Mouse (Mus musculus) intestine, embryonic 16.5 days (tissue): ENCODE measurements around the gene Prdm10. TPM values are rescaled to one million over a fixed set of nuclear protein-coding genes. Genes with fewer than 3 reads are reported as not detected.

ENCODE experiments used
- ATAC-seq: fragments of 200-750 bp; cut with Nextera tagmentation; 2 replicates; pipeline ENCODE4 v1.8.0; 2017; ENCODE audit warnings: moderate TSS enrichment, moderate library complexity
- H3K27ac ChIP-seq: fragments of 300-500 bp; sonication (generic); 2 replicates; pipeline ENCODE4 v1.5.1; 2014; ENCODE audit warnings: mild to moderate bottlenecking, low read length
- H3K27me3 ChIP-seq: fragments of 300-500 bp; sonication (generic); replicated peaks from 2 replicates; pipeline ENCODE4 v1.6.1; 2014; ENCODE audit warnings: low read length, control low read depth, mixed read lengths; ENCODE audit not compliant: control insufficient read depth, insufficient read depth
- H3K36me3 ChIP-seq: fragments of 300-500 bp; sonication (generic); 2 replicates; pipeline ENCODE4 v1.6.1; 2014; ENCODE audit warnings: low read length, control low read depth; ENCODE audit not compliant: control insufficient read depth, insufficient read depth
- H3K4me1 ChIP-seq: fragments of 300-500 bp; sonication (generic); 2 replicates; pipeline ENCODE4 v1.6.1; 2014; ENCODE audit warnings: low read length, control low read depth, mixed read lengths; ENCODE audit not compliant: control insufficient read depth, insufficient read depth
- H3K4me2 ChIP-seq: fragments of 300-500 bp; sonication (generic); 2 replicates; pipeline ENCODE4 v1.6.1; 2014; ENCODE audit warnings: low read depth, low read length, control low read depth
- H3K4me3 ChIP-seq: fragments of 300-500 bp; sonication (generic); 2 replicates; pipeline ENCODE4 v1.5.1; 2014; ENCODE audit warnings: mild to moderate bottlenecking, low read length
- H3K9ac ChIP-seq: fragments of 300-500 bp; sonication (generic); 2 replicates; pipeline ENCODE4 v1.6.1; 2014; ENCODE audit warnings: low read depth, low read length
- H3K9me3 ChIP-seq: fragments of 300-500 bp; sonication (generic); 2 replicates; pipeline ENCODE4 v1.6.1; 2016; ENCODE audit warnings: low read length, control low read depth; ENCODE audit not compliant: control insufficient read depth
- WGBS: fragments of 180-500 bp; shearing (Covaris S2); extraction: QIAGEN DNeasy Blood & Tissue Kit; methylation state at CpG from one replicate; pipeline ENCODE4 v1.1.7; 2014; 5-methylcytosine and 5-hydroxymethylcytosine counted together
- polyA plus RNA-seq: library from polyadenylated mRNA; unstranded; fragments of >200 nt; fragmentation: Nextera tagmentation; extraction: Ambion mirVana; gene quantifications from 2 replicates; pipeline ENCODE4 v1.2.1, GENCODE M21; 2015

Gene Prdm10
- 3.5 and 4.2 TPM in 2 replicates for polyA plus RNA-seq

GRCm38 (mm10) chr9:31280366-31281010 lies at the start of gene Prdm10:
Gene Prdm10, plus strand, starts transcription at chr9:31280538.
- Histone ChIP-seq H3K36me3 (no peaks in the 10 kb centered on the region), H3K4me3 (peak within 1 kb of the TSS; percentile 77), H3K9me3 (no peaks in the 10 kb centered on the region), H3K4me1 (peaks cover 12% of the 10 kb centered on the region), H3K9ac (peak within 1 kb of the TSS; percentile 99), H3K4me2 (peak within 1 kb of the TSS; percentile 78), H3K27me3 (no peaks in the 10 kb centered on the region), H3K27ac (peak within 1 kb of the TSS; percentile 99)
- under 1% methylated on average over 45 of the region's 45 CpGs for WGBS
- peak; percentile 94 for ATAC-seq

- no peak overlapping the region for H3K4me2 ChIP-seq
- 28% methylated on average over 4 of the region's 4 CpGs for whole genome bisulfite sequencing
- H3K27ac ChIP-seq = no peak overlapping the region
- ATAC-seq = no peak
- H3K4me1 ChIP-seq = peaks cover 12% of the 10 kb centered on the region
- H3K36me3 ChIP-seq = no peaks in the 10 kb centered on the region
- no peak overlapping the region for H3K4me3 ChIP-seq
- H3K9ac ChIP-seq = no peak overlapping the region
- H3K9me3 ChIP-seq = no peaks in the 10 kb centered on the region
- H3K27me3 ChIP-seq = no peaks in the 10 kb centered on the region
These were observed 45.3 kb upstream of the Prdm10 start for GRCm38 (mm10) chr9:31235030-31235429.

GRCm38 (mm10) chr9:31235489-31235888 lies 44.8 kb upstream of the Prdm10 start:
- WGBS = 70% methylated on average over 9 of the region's 9 CpGs
- H3K4me2 ChIP-seq = no peak overlapping the region
- H3K27me3 ChIP-seq = no peaks in the 10 kb centered on the region
- H3K27ac ChIP-seq = no peak overlapping the region
- peaks cover 12% of the 10 kb centered on the region for H3K4me1 ChIP-seq
- H3K36me3 ChIP-seq = no peaks in the 10 kb centered on the region
- no peaks in the 10 kb centered on the region for H3K9me3 ChIP-seq
- ATAC-seq = no peak
- H3K9ac ChIP-seq = no peak overlapping the region
- no peak overlapping the region for H3K4me3 ChIP-seq

- no peak for ATAC-seq
- H3K27me3 ChIP-seq = no peaks in the 10 kb centered on the region
- no peaks in the 10 kb centered on the region for H3K36me3 ChIP-seq
- H3K4me1 ChIP-seq = peaks cover 12% of the 10 kb centered on the region
- H3K4me3 ChIP-seq = no peak overlapping the region
- no peak overlapping the region for H3K9ac ChIP-seq
- H3K4me2 ChIP-seq = no peak overlapping the region
- no peaks in the 10 kb centered on the region for H3K9me3 ChIP-seq
- 56% methylated on average over 5 of the region's 5 CpGs for WGBS
- no peak overlapping the region for H3K27ac ChIP-seq
These were observed 44.3 kb upstream of the Prdm10 start for GRCm38 (mm10) chr9:31236079-31236478.

GRCm38 (mm10) chr9:31238526-31238925 lies 41.8 kb upstream of the Prdm10 start:
- no peak overlapping the region for H3K27ac ChIP-seq
- no peaks in the 10 kb centered on the region for H3K9me3 ChIP-seq
- no peak overlapping the region for H3K4me2 ChIP-seq
- H3K9ac ChIP-seq = no peak overlapping the region
- no peak for ATAC-seq
- 63% methylated on average over 2 of the region's 2 CpGs for WGBS
- H3K27me3 ChIP-seq = no peaks in the 10 kb centered on the region
- no peak overlapping the region for H3K4me3 ChIP-seq
- peaks cover 6% of the 10 kb centered on the region; the same call in 1 of the 2 replicates for H3K4me1 ChIP-seq
- H3K36me3 ChIP-seq = no peaks in the 10 kb centered on the region

GRCm38 (mm10) chr9:31239551-31239950 lies 40.8 kb upstream of the Prdm10 start:
- Histone ChIP-seq H3K4me2 (no peak overlapping the region), H3K36me3 (no peaks in the 10 kb centered on the region), H3K4me1 (peaks cover 6% of the 10 kb centered on the region; the same call in 1 of the 2 replicates), H3K9me3 (no peaks in the 10 kb centered on the region), H3K4me3 (no peak overlapping the region), H3K27ac (no peak overlapping the region), H3K27me3 (no peaks in the 10 kb centered on the region), H3K9ac (no peak overlapping the region)
- 89% methylated on average over 2 of the region's 2 CpGs for WGBS
- no peak for ATAC-seq

GRCm38 (mm10) chr9:31240522-31241207 lies 39.7 kb upstream of the Prdm10 start:
- Histone ChIP-seq H3K27ac (no peak overlapping the region), H3K4me1 (0 out of 2 replicates have a peak, but pooled peaks cover under 1% of the 10 kb centered on the region), H3K4me2 (no peak overlapping the region), H3K4me3 (no peak overlapping the region), H3K27me3 (no peaks in the 10 kb centered on the region), H3K9me3 (no peaks in the 10 kb centered on the region), H3K36me3 (no peaks in the 10 kb centered on the region), H3K9ac (no peak overlapping the region)
- 74% methylated on average over 8 of the region's 8 CpGs for WGBS
- no peak for ATAC-seq

GRCm38 (mm10) chr9:31241208-31241699 lies 39.1 kb upstream of the Prdm10 start:
- Histone ChIP-seq H3K9ac (no peak overlapping the region), H3K4me2 (no peak overlapping the region), H3K27me3 (no peaks in the 10 kb centered on the region), H3K4me3 (no peak overlapping the region), H3K9me3 (no peaks in the 10 kb centered on the region), H3K4me1 (no peaks in the 10 kb centered on the region), H3K36me3 (no peaks in the 10 kb centered on the region), H3K27ac (no peak overlapping the region)
- no peak for ATAC-seq
- WGBS = 78% methylated on average over 7 of the region's 7 CpGs

- no peak overlapping the region for H3K9ac ChIP-seq
- no peak for ATAC-seq
- H3K27ac ChIP-seq = no peak overlapping the region
- WGBS = 58% methylated on average over 18 of the region's 18 CpGs
- H3K4me1 ChIP-seq = no peaks in the 10 kb centered on the region
- no peak overlapping the region for H3K4me2 ChIP-seq
- no peak overlapping the region for H3K4me3 ChIP-seq
- no peaks in the 10 kb centered on the region for H3K36me3 ChIP-seq
- no peaks in the 10 kb centered on the region for H3K27me3 ChIP-seq
- H3K9me3 ChIP-seq = no peaks in the 10 kb centered on the region
These were observed 36.9 kb upstream of the Prdm10 start for GRCm38 (mm10) chr9:31243306-31243938.
